Mouse (Mus musculus): ENCODE results near the gene Cdk5r1. TPM values are rescaled to one million over a fixed set of nuclear protein-coding genes. Genes with fewer than 3 reads are reported as not detected.

Cdk5r1 gene
- polyA plus RNA-seq, 1 experiment from 2014 or later = 2.1 TPM

DNA sequence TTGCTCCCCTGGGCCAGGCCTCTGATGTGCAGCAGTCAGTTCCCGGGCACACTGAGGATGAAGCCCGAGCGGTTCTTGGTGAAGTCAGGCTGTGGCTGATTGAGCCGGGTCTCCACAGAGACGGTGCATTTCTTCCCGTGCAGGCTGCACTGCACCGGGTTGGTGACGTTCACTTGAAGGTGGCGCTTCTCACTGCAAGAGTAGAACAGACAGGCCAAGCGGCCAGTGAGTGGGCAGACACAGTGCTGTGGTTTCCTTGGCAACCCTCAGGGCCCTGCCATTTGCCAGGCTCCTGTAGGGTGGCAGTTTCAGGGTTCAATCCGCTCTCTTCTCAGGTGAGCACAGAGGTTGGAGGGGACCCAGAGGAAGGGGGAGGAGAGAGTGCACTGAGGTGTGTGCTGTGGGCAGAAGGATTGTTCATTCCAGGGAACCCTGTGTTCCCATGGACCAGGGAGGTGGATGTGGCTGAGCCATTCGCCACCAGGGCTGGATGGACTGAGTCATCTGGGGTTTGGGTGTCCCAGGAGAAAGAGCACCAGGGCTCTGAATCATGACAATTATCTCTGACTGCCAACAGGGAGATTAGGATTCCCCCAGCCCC lies 7.5 kb downstream of the Cdk5r1 start:
- no peak for DNase-seq (ENCODE audit: low spot score)

DNA sequence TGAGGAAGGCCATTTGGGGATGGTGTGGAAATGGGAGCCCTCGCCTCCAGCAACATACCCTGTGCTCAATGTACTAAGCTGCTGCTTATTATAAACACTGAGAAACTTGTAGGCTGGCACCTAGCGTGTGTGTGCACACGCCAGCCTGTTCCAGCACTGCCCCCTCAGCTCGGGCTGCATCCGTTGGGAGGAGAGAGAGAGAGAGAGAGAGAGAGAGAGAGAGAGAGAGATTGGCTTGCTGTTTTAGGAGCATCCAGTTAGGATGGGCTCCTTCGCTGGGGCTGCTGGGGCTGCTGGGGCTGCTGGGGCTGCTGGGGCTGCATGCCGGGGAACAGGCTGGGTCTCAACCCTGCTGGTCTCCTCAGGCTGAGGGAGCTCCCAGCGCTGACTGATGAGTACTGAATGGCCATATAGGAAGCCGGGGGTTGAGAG lies 8.3 kb downstream of the Cdk5r1 start:
- H3K9ac ChIP-seq (ENCODE audit: low read length) = no peak overlapping the region
- DNase-seq (ENCODE audit: low spot score) (no peak), ATAC-seq (ENCODE audit: insufficient number of reproducible peaks, low FRiP score, low TSS enrichment, low read depth) (no peak)
- no peak overlapping the region for H3K4me2 ChIP-seq (ENCODE audit: low read depth, severe bottlenecking)
- H3K4me1 ChIP-seq (ENCODE audit: control insufficient read depth, insufficient read depth, low read length) = peaks cover 11% of the 10 kb centered on the region; the same call in 1 of the 2 replicates
- H3K9me3 ChIP-seq (ENCODE audit: control insufficient read depth, low read length) = no peaks in the 10 kb centered on the region
- H3K36me3 ChIP-seq (ENCODE audit: control insufficient read depth, insufficient read depth, low read length) = no peaks in the 10 kb centered on the region
- WGBS = 81% methylated on average over 9 of the region's 9 CpGs
- H3K27me3 ChIP-seq (ENCODE audit: control insufficient read depth, insufficient read depth, low read length) = no peaks in the 10 kb centered on the region
- no peak overlapping the region for H3K27ac ChIP-seq (replicated peaks; ENCODE audit: low read depth, low read length)
- no peak overlapping the region for H3K4me3 ChIP-seq (ENCODE audit: low read depth, low read length)

More for the DNA sequence above, 7.5 kb downstream of the Cdk5r1 start:
- 0 out of 2 replicates have a peak overlapping the region, but pooled peaks have one; percentile 9 for H3K9ac ChIP-seq (ENCODE audit: low read length)
- peaks cover 7% of the 10 kb centered on the region; the same call in 1 of the 2 replicates for H3K4me1 ChIP-seq (ENCODE audit: control insufficient read depth, insufficient read depth, low read length)
- ATAC-seq (ENCODE audit: insufficient number of reproducible peaks, low FRiP score, low TSS enrichment, low read depth) = no peak
- H3K27me3 ChIP-seq (ENCODE audit: control insufficient read depth, insufficient read depth, low read length) = no peaks in the 10 kb centered on the region
- no peak overlapping the region for H3K4me3 ChIP-seq (ENCODE audit: low read depth, low read length)
- no peak overlapping the region for H3K4me2 ChIP-seq (ENCODE audit: low read depth, severe bottlenecking)
- H3K27ac ChIP-seq (replicated peaks; ENCODE audit: low read depth, low read length) = no peak overlapping the region
- H3K9me3 ChIP-seq (ENCODE audit: control insufficient read depth, low read length) = no peaks in the 10 kb centered on the region
- WGBS = 46% methylated on average over 12 of the region's 12 CpGs
- no peaks in the 10 kb centered on the region for H3K36me3 ChIP-seq (ENCODE audit: control insufficient read depth, insufficient read depth, low read length)

DNA sequence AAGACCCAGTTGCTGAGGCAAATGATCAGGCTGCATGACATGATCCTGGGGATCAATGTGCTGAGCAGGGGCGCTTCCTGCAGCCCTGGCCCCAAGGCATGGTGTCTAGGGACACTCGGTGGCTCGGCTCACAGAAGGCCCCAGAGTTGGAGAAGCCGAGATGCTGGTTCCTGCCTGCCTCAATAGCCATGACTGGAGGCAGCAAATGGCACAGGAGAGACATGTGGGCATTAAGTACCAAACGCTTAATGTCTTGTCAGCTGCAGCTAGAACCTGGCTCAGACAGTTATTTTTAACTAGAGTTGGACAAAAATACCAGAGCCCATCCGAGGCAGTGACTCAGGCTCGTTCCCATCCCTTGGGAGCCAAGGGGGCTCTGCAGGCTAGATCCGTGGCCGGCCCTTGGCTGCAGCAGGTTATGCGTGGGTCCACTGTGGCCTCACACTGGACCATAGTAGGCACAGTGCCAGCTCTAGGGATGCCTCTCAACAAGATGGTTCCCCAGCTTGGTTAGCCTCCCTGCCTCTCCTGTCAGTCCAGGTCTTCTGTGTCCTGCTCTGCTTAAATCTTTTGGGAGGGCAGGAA lies 8.9 kb downstream of the Cdk5r1 start:
- H3K27ac ChIP-seq (replicated peaks; ENCODE audit: low read depth, low read length) = no peak overlapping the region
- H3K9me3 ChIP-seq (ENCODE audit: control insufficient read depth, low read length) = no peaks in the 10 kb centered on the region
- WGBS = 83% methylated on average over 10 of the region's 10 CpGs
- peaks cover 11% of the 10 kb centered on the region; the same call in 1 of the 2 replicates for H3K4me1 ChIP-seq (ENCODE audit: control insufficient read depth, insufficient read depth, low read length)
- no peak overlapping the region for H3K9ac ChIP-seq (ENCODE audit: low read length)
- no peak overlapping the region for H3K4me3 ChIP-seq (ENCODE audit: low read depth, low read length)
- ATAC-seq (ENCODE audit: insufficient number of reproducible peaks, low FRiP score, low TSS enrichment, low read depth) = no peak
- no peak overlapping the region for H3K4me2 ChIP-seq (ENCODE audit: low read depth, severe bottlenecking)
- no peaks in the 10 kb centered on the region for H3K27me3 ChIP-seq (ENCODE audit: control insufficient read depth, insufficient read depth, low read length)
- no peaks in the 10 kb centered on the region for H3K36me3 ChIP-seq (ENCODE audit: control insufficient read depth, insufficient read depth, low read length)
- DNase-seq (ENCODE audit: low spot score) = no peak

DNA sequence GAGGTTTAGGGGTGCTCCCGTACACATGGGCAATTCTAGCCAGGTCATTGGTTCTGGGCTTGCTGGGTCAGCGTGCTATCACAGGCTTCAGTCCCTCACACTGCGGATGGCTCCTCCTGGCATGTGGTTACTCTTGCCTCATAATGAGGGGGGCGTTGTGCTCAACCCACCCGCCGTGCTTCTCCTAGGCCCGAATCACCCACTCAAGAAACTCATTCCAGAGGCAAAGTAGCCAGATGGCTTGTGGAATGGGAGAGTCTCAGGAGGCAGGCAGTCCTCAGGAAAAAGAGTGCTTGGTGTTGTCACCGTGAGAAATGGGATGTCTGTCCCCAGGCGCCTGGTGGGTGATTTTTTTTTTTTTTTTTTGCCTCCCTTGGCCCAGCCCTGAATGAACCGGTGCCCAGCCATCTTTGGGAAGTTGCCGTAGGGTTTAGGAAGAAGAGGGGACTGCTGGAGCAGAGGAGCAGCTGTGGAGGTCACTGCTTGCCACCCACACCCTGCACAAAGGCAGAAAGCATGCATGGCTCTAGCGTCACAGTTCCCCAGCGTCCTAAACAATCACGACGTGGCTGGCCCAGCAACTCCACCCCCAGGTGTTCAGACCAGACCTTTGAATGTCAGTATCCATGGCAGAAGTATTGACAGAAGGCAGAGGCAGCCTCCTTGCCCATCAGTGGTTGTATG lies 11.2 kb downstream of the Cdk5r1 start:
- peaks cover 11% of the 10 kb centered on the region; the same call in 1 of the 2 replicates for H3K4me1 ChIP-seq (ENCODE audit: control insufficient read depth, insufficient read depth, low read length)

DNA sequence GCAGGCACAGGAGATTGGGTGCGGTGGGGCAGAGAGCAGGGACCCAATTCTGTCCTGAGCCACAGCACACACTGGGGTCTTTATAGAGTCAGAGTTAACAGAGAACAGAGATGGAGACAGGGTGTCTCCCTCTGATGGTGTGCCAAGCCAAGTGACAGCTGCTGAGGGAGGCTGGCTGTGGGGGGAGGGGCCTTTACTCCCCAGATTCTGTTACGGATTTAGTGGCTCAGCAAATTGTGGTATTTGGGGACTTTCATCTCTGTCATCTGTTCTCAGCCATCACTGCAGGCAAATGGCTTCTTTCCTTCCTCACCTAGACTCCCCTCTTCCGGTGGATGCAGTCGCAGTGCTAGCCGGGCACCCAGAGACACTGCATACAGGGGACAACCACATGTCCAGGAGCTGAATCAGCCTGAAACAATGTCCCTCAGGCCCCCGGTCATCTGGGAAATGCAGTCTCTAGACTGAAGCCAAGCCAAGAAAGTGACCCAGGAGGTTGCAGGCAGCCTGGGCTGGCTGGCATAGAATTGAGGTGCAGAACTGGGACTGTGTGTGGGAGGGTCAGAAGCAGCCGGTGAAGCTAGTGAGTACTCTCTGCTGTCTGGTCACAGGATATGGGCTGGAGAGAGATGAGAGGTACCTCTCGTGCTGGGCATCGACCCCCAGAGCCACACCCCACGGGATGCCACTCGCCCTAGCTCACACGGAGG lies 12.5 kb downstream of the Cdk5r1 start:
- WGBS = 50% methylated on average over 12 of the region's 12 CpGs
- Histone ChIP-seq H3K4me3 (ENCODE audit: low read depth, low read length) (no peak overlapping the region), H3K4me2 (ENCODE audit: low read depth, severe bottlenecking) (peak overlapping the region; percentile 10; the same call in 1 of the 2 replicates), H3K9ac (ENCODE audit: low read length) (no peak overlapping the region), H3K27ac (replicated peaks; ENCODE audit: low read depth, low read length) (no peak overlapping the region), H3K4me1 (ENCODE audit: control insufficient read depth, insufficient read depth, low read length) (peaks cover 11% of the 10 kb centered on the region; the same call in 1 of the 2 replicates), H3K36me3 (ENCODE audit: control insufficient read depth, insufficient read depth, low read length) (no peaks in the 10 kb centered on the region), H3K9me3 (ENCODE audit: control insufficient read depth, low read length) (no peaks in the 10 kb centered on the region), H3K27me3 (ENCODE audit: control insufficient read depth, insufficient read depth, low read length) (no peaks in the 10 kb centered on the region)
- DNase-seq (ENCODE audit: low spot score) (no peak), ATAC-seq (ENCODE audit: insufficient number of reproducible peaks, low FRiP score, low TSS enrichment, low read depth) (no peak; the same call in 1 of the 2 replicates)

More for the DNA sequence above, 11.2 kb downstream of the Cdk5r1 start:
- 73% methylated on average over 15 of the region's 15 CpGs for WGBS
- H3K4me3 ChIP-seq (ENCODE audit: low read depth, low read length) = no peak overlapping the region
- no peaks in the 10 kb centered on the region for H3K27me3 ChIP-seq (ENCODE audit: control insufficient read depth, insufficient read depth, low read length)
- H3K27ac ChIP-seq (replicated peaks; ENCODE audit: low read depth, low read length) = 0 out of 2 replicates have a peak overlapping the region, but pooled peaks have one; percentile 6
- H3K9ac ChIP-seq (ENCODE audit: low read length) = no peak overlapping the region
- no peak for ATAC-seq (ENCODE audit: insufficient number of reproducible peaks, low FRiP score, low TSS enrichment, low read depth)
- no peaks in the 10 kb centered on the region for H3K9me3 ChIP-seq (ENCODE audit: control insufficient read depth, low read length)
- no peak for DNase-seq (ENCODE audit: low spot score)
- H3K4me2 ChIP-seq (ENCODE audit: low read depth, severe bottlenecking) = no peak overlapping the region
- H3K36me3 ChIP-seq (ENCODE audit: control insufficient read depth, insufficient read depth, low read length) = no peaks in the 10 kb centered on the region

DNA sequence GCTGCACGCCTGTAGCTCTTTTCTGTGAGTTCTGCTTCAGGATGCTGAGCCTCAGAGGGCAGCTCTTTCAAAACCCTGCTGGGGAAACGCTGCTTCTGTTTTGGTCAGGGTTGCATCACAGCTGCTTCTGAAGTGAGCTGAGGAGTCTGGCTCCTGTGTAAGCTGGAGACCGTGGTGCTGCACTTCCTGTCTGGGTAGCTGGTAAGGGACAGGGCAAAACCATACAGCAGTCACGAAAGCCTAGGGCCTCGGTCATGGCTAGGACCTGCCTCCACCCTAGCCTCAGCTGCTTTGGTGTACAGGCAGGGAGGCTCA lies 13.0 kb downstream of the Cdk5r1 start:
- no peak overlapping the region; the same call in 1 of the 2 replicates for H3K9ac ChIP-seq (ENCODE audit: low read length)
- no peaks in the 10 kb centered on the region for H3K27me3 ChIP-seq (ENCODE audit: control insufficient read depth, insufficient read depth, low read length)
- 51% methylated on average over 5 of the region's 5 CpGs for WGBS
- H3K4me3 ChIP-seq (ENCODE audit: low read depth, low read length) = no peak overlapping the region
- H3K36me3 ChIP-seq (ENCODE audit: control insufficient read depth, insufficient read depth, low read length) = no peaks in the 10 kb centered on the region
- H3K27ac ChIP-seq (replicated peaks; ENCODE audit: low read depth, low read length) = no peak overlapping the region
- ATAC-seq (ENCODE audit: insufficient number of reproducible peaks, low FRiP score, low TSS enrichment, low read depth) (no peak), DNase-seq (ENCODE audit: low spot score) (no peak)
- no peaks in the 10 kb centered on the region for H3K9me3 ChIP-seq (ENCODE audit: control insufficient read depth, low read length)
- H3K4me1 ChIP-seq (ENCODE audit: control insufficient read depth, insufficient read depth, low read length) = peaks cover 11% of the 10 kb centered on the region; the same call in 1 of the 2 replicates
- no peak overlapping the region for H3K4me2 ChIP-seq (ENCODE audit: low read depth, severe bottlenecking)

DNA sequence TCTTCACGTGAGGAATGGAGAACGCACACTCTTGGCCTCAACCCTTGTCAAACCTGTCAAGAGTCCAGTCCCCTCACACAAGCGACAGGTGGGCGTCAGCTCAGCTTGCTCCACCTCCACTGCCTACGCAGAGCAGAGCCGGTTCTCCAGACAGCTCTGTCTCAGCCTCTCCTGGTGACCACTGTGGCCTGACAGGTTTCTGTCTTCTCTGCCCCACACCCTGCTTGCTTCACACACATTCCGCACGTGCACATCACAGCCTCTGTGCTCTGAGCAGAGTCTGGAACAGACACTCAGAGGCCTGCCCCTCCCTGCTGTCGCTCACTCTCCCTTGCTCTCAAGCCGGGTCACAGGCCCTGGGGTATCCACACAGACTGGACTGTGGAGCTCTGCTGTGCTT lies 14.0 kb downstream of the Cdk5r1 start:
- H3K36me3 ChIP-seq (ENCODE audit: control insufficient read depth, insufficient read depth, low read length) = no peaks in the 10 kb centered on the region
- no peaks in the 10 kb centered on the region for H3K27me3 ChIP-seq (ENCODE audit: control insufficient read depth, insufficient read depth, low read length)
- H3K4me1 ChIP-seq (ENCODE audit: control insufficient read depth, insufficient read depth, low read length) = peaks cover 11% of the 10 kb centered on the region; the same call in 1 of the 2 replicates
- no peak overlapping the region for H3K4me3 ChIP-seq (ENCODE audit: low read depth, low read length)
- 74% methylated on average over 10 of the region's 10 CpGs for WGBS
- ATAC-seq (ENCODE audit: insufficient number of reproducible peaks, low FRiP score, low TSS enrichment, low read depth) = no peak
- H3K9ac ChIP-seq (ENCODE audit: low read length) = no peak overlapping the region
- no peak for DNase-seq (ENCODE audit: low spot score)
- no peak overlapping the region for H3K27ac ChIP-seq (replicated peaks; ENCODE audit: low read depth, low read length)
- H3K9me3 ChIP-seq (ENCODE audit: control insufficient read depth, low read length) = no peaks in the 10 kb centered on the region
- H3K4me2 ChIP-seq (ENCODE audit: low read depth, severe bottlenecking) = no peak overlapping the region

DNA sequence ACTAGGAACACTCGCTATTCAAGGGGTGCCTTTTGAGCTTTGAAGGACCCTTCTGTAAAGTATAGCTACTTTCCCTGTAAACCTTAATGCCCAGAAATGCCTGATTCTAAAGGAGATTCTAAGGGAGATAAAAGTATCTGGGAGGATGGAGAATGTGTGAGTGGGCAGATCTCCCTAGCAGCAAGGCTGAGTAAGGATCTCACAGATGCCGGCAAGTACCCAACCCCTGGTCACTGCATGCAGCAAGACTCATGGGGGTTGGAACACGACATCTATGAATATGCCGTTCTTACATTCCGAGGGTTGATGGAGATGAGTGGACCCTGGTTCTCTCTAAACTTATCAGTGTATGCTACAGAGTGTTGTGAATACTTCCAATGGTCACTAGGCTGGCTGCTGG lies 16.4 kb downstream of the Cdk5r1 start:
- WGBS = 93% methylated on average over 5 of the region's 5 CpGs
- H3K9ac ChIP-seq (ENCODE audit: low read length) = no peak overlapping the region
- no peak overlapping the region for H3K4me3 ChIP-seq (ENCODE audit: low read depth, low read length)
- DNase-seq (ENCODE audit: low spot score) (no peak), ATAC-seq (ENCODE audit: insufficient number of reproducible peaks, low FRiP score, low TSS enrichment, low read depth) (no peak)
- H3K4me2 ChIP-seq (ENCODE audit: low read depth, severe bottlenecking) = no peak overlapping the region
- H3K36me3 ChIP-seq (ENCODE audit: control insufficient read depth, insufficient read depth, low read length) = no peaks in the 10 kb centered on the region
- no peaks in the 10 kb centered on the region for H3K27me3 ChIP-seq (ENCODE audit: control insufficient read depth, insufficient read depth, low read length)
- peaks cover 11% of the 10 kb centered on the region; the same call in 1 of the 2 replicates for H3K4me1 ChIP-seq (ENCODE audit: control insufficient read depth, insufficient read depth, low read length)
- H3K9me3 ChIP-seq (ENCODE audit: control insufficient read depth, low read length) = no peaks in the 10 kb centered on the region
- no peak overlapping the region for H3K27ac ChIP-seq (replicated peaks; ENCODE audit: low read depth, low read length)
